Mouse (Mus musculus) spleen, postnatal 10 days (tissue): ENCODE results near the gene Vmn1r25.
"Not testable (repeated sequence)": the region's sequence is repeated elsewhere in the genome, so short reads cannot be mapped to it uniquely, and the experiment has no call there.

Experiments
- DNase-seq, 2 experiments: peaks; one replicate each; pipeline ENCODE4 v3.0.0; 2021 to 2022; ENCODE audit warnings: low spot score in 2 of 2

The Vmn1r25 gene

GRCm38 (mm10) chr6:57980710-57981109, at the start of gene Vmn1r25:
TSS of gene Vmn1r25 (minus strand) at chr6:57980810.
- no peak for DNase-seq

GRCm38 (mm10) chr6:58017478-58017877, 36.9 kb upstream of the Vmn1r25 start:
- DNase-seq, result not testable (repeated sequence)

GRCm38 (mm10) chr6:58015059-58015458, 34.4 kb upstream of the Vmn1r25 start, which contains the start of gene Vmn1r26:
TSS of gene Vmn1r26 (minus strand) at chr6:58015159.
- DNase-seq, result no peak

- not testable (repeated sequence) for DNase-seq
These were observed 19.2 kb downstream of the Vmn1r25 start, which contains the start of gene Vmn1r24 for GRCm38 (mm10) chr6:57961403-57961802. TSS of gene Vmn1r24 (minus strand) at chr6:57961503.
